Mouse (Mus musculus): ENCODE measurements around the gene Xpr1. TPM values are rescaled to one million over a fixed set of nuclear protein-coding genes. Genes with fewer than 3 reads are reported as not detected.
A peak's percentile ranks its signal among the peaks of the same experiment; 100 is the strongest.

The Xpr1 gene
- polyA plus RNA-seq, 1 experiment from 2014 or later, result 2.3 TPM

GRCm38 (mm10) chr1:155283808-155284207, 133.4 kb downstream of the Xpr1 start:
- 56% methylated on average over 7 of the region's 7 CpGs for WGBS (ENCODE audit: insufficient replicate concordance)
- TF ChIP-seq EP300 (IDR thresholded peaks at IDR 0.05; ENCODE audit: low read depth) (no peak), CTCF (IDR thresholded peaks at IDR 0.05; ENCODE audit: low read depth) (no peak)
- H3K27me3 ChIP-seq (ENCODE audit: insufficient read depth, low read length), result no peaks in the 10 kb centered on the region
- H3K4me3 ChIP-seq (ENCODE audit: low read depth, low read length), result no peak overlapping the region
- no peaks in the 10 kb centered on the region for H3K4me1 ChIP-seq (ENCODE audit: insufficient read depth)
- ATAC-seq (no peak), DNase-seq (no peak)
- no peaks in the 10 kb centered on the region for H3K9me3 ChIP-seq (ENCODE audit: low read length)
- H3K27ac ChIP-seq (ENCODE audit: low read depth), result no peak overlapping the region
- no peak overlapping the region for H3K9ac ChIP-seq (replicated peaks)
- H3K4me2 ChIP-seq (ENCODE audit: low read depth, low read length), result no peak overlapping the region
- peaks cover 39% of the 10 kb centered on the region for H3K36me3 ChIP-seq (replicated peaks; ENCODE audit: insufficient read depth, low read length)

GRCm38 (mm10) chr1:155281003-155281793, 136.0 kb downstream of the Xpr1 start:
- Histone ChIP-seq H3K9ac (replicated peaks) (no peak overlapping the region), H3K4me2 (ENCODE audit: low read depth, low read length) (no peak overlapping the region), H3K4me1 (ENCODE audit: insufficient read depth) (peaks cover 5% of the 10 kb centered on the region), H3K36me3 (replicated peaks; ENCODE audit: insufficient read depth, low read length) (peaks cover 30% of the 10 kb centered on the region), H3K27me3 (ENCODE audit: insufficient read depth, low read length) (no peaks in the 10 kb centered on the region), H3K9me3 (ENCODE audit: low read length) (no peaks in the 10 kb centered on the region), H3K27ac (ENCODE audit: low read depth) (no peak overlapping the region), H3K4me3 (ENCODE audit: low read depth, low read length) (no peak overlapping the region)
- DNase-seq (peak; percentile 54), ATAC-seq (peak; percentile 67)
- no peak for TF ChIP-seq EP300 (IDR thresholded peaks at IDR 0.05; ENCODE audit: low read depth)
- TF ChIP-seq CTCF (IDR thresholded peaks at IDR 0.05; ENCODE audit: low read depth), result peak; percentile 86
- 65% methylated on average over 18 of the region's 18 CpGs for WGBS (ENCODE audit: insufficient replicate concordance)

- Histone ChIP-seq H3K9ac (replicated peaks) (no peak overlapping the region), H3K36me3 (replicated peaks; ENCODE audit: insufficient read depth, low read length) (peaks cover 27% of the 10 kb centered on the region), H3K4me3 (ENCODE audit: low read depth, low read length) (no peak overlapping the region), H3K27ac (ENCODE audit: low read depth) (no peak overlapping the region), H3K4me1 (ENCODE audit: insufficient read depth) (peaks cover 6% of the 10 kb centered on the region), H3K9me3 (ENCODE audit: low read length) (no peaks in the 10 kb centered on the region), H3K4me2 (ENCODE audit: low read depth, low read length) (no peak overlapping the region), H3K27me3 (ENCODE audit: insufficient read depth, low read length) (no peaks in the 10 kb centered on the region)
- 87% methylated on average over 10 of the region's 10 CpGs for WGBS (ENCODE audit: insufficient replicate concordance)
- no peak for ATAC-seq
- DNase-seq, result no peak
- TF ChIP-seq CTCF (IDR thresholded peaks at IDR 0.05; ENCODE audit: low read depth), result no peak
- no peak for TF ChIP-seq EP300 (IDR thresholded peaks at IDR 0.05; ENCODE audit: low read depth)
These were observed 136.9 kb downstream of the Xpr1 start for GRCm38 (mm10) chr1:155280306-155280705.

- DNase-seq (no peak), ATAC-seq (0 out of 2 replicates have a peak, but pooled peaks have one; percentile 35)
- peaks cover 10% of the 10 kb centered on the region for H3K4me1 ChIP-seq (ENCODE audit: insufficient read depth)
- H3K9me3 ChIP-seq (ENCODE audit: low read length), result no peaks in the 10 kb centered on the region
- peak overlapping the region; percentile 14 for H3K4me2 ChIP-seq (ENCODE audit: low read depth, low read length)
- H3K27me3 ChIP-seq (ENCODE audit: insufficient read depth, low read length), result no peaks in the 10 kb centered on the region
- peaks cover 14% of the 10 kb centered on the region for H3K36me3 ChIP-seq (replicated peaks; ENCODE audit: insufficient read depth, low read length)
- 51% methylated on average over 13 of the region's 13 CpGs for WGBS (ENCODE audit: insufficient replicate concordance)
- TF ChIP-seq CTCF (IDR thresholded peaks at IDR 0.05; ENCODE audit: low read depth) (no peak), EP300 (IDR thresholded peaks at IDR 0.05; ENCODE audit: low read depth) (no peak)
- no peak overlapping the region for H3K4me3 ChIP-seq (ENCODE audit: low read depth, low read length)
- H3K27ac ChIP-seq (ENCODE audit: low read depth), result no peak overlapping the region
- H3K9ac ChIP-seq (replicated peaks), result no peak overlapping the region
These were observed 140.7 kb downstream of the Xpr1 start for GRCm38 (mm10) chr1:155276381-155277033.

GRCm38 (mm10) chr1:155275793-155276192, 141.4 kb downstream of the Xpr1 start:
- Histone ChIP-seq H3K36me3 (replicated peaks; ENCODE audit: insufficient read depth, low read length) (peaks cover 9% of the 10 kb centered on the region), H3K4me2 (ENCODE audit: low read depth, low read length) (no peak overlapping the region), H3K9ac (replicated peaks) (no peak overlapping the region), H3K27me3 (ENCODE audit: insufficient read depth, low read length) (no peaks in the 10 kb centered on the region), H3K4me1 (ENCODE audit: insufficient read depth) (peaks cover 10% of the 10 kb centered on the region), H3K27ac (ENCODE audit: low read depth) (no peak overlapping the region), H3K4me3 (ENCODE audit: low read depth, low read length) (no peak overlapping the region), H3K9me3 (ENCODE audit: low read length) (no peaks in the 10 kb centered on the region)
- DNase-seq (no peak), ATAC-seq (peak; percentile 56)
- TF ChIP-seq EP300 (IDR thresholded peaks at IDR 0.05; ENCODE audit: low read depth), result no peak
- no peak for TF ChIP-seq CTCF (IDR thresholded peaks at IDR 0.05; ENCODE audit: low read depth)
- 68% methylated on average over 4 of the region's 4 CpGs for WGBS (ENCODE audit: insufficient replicate concordance)

- DNase-seq (peak; percentile 33), ATAC-seq (peak; percentile 56)
- WGBS (ENCODE audit: insufficient replicate concordance), result 68% methylated on average over 3 of the region's 3 CpGs
These were observed 142.2 kb downstream of the Xpr1 start for GRCm38 (mm10) chr1:155274976-155275375.

More at GRCm38 (mm10) chr1:155274976-155275375, 142.2 kb downstream of the Xpr1 start:
- Histone ChIP-seq H3K4me2 (ENCODE audit: low read depth, low read length) (no peak overlapping the region), H3K4me3 (ENCODE audit: low read depth, low read length) (no peak overlapping the region), H3K36me3 (replicated peaks; ENCODE audit: insufficient read depth, low read length) (0 out of 2 replicates have a peak, but pooled peaks cover 2% of the 10 kb centered on the region), H3K9me3 (ENCODE audit: low read length) (no peaks in the 10 kb centered on the region), H3K9ac (replicated peaks) (no peak overlapping the region), H3K27me3 (ENCODE audit: insufficient read depth, low read length) (no peaks in the 10 kb centered on the region), H3K4me1 (ENCODE audit: insufficient read depth) (peaks cover 10% of the 10 kb centered on the region), H3K27ac (ENCODE audit: low read depth) (no peak overlapping the region)
- TF ChIP-seq CTCF (IDR thresholded peaks at IDR 0.05; ENCODE audit: low read depth) (no peak), EP300 (IDR thresholded peaks at IDR 0.05; ENCODE audit: low read depth) (no peak)
